Mouse (Mus musculus): ENCODE results near the gene Ndufs1. TPM values are rescaled to one million over a fixed set of nuclear protein-coding genes. Genes with fewer than 3 reads are reported as not detected.

Ndufs1 gene
- polyA plus RNA-seq, 1 experiment: 58.8 TPM

DNA sequence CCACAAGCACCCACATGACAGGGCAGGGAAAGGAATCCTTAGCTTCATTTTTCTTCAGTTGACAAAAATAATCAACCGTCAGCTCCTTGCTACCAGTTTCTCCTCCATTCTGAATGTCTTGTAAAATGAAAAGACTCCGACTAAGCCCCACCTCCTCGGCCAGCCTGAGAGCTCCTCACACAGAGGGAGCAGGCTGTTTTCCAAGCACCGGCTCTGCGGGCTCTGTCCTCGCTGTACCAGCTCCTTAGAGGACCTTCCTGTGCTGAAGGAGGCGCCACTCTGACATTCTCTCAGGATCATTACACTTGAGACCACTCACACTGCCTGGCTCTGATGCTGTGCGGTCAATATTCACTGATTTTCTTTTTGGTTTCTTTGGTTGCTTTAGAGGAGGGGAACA, 76.4 kb downstream of the Ndufs1 start:
- no peak overlapping the region for H3ac ChIP-seq (ENCODE audit: control insufficient read depth, insufficient read length)
- H3K79me2 ChIP-seq (ENCODE audit: control insufficient read depth, insufficient read depth): peaks cover 11% of the 10 kb centered on the region
- no peak for TF ChIP-seq REST (IDR thresholded peaks at IDR 0.05; ENCODE audit: insufficient read depth, insufficient read length)
- no peak for TF ChIP-seq TCF12 (IDR thresholded peaks at IDR 0.05; ENCODE audit: insufficient read depth, poor library complexity, severe bottlenecking)
- no peak for TF ChIP-seq MAX (IDR thresholded peaks at IDR 0.05; ENCODE audit: low read depth)
- no peak for TF ChIP-seq USF1 (IDR thresholded peaks at IDR 0.05; ENCODE audit: low read depth)
- TF ChIP-seq POLR2A (IDR thresholded peaks at IDR 0.05; ENCODE audit: insufficient read length, low read depth): no peak
- no peak for TF ChIP-seq MYOD1 (IDR thresholded peaks at IDR 0.05; ENCODE audit: control insufficient read depth in 1 of 3, insufficient read length in 2 of 3, low read depth in 2 of 3)
- TF ChIP-seq POLR2AphosphoS2 (IDR thresholded peaks at IDR 0.05; ENCODE audit: insufficient read length, low read depth): no peak
- TF ChIP-seq E2F4 (IDR thresholded peaks at IDR 0.05; ENCODE audit: insufficient read depth): no peak
- no peak for TF ChIP-seq MYOG (IDR thresholded peaks at IDR 0.05; ENCODE audit: control insufficient read depth in 1 of 3, insufficient read depth in 1 of 3, insufficient read length in 2 of 3, low read depth in 2 of 3)
- H3K27me3 ChIP-seq (ENCODE audit: control insufficient read depth, insufficient read depth, insufficient read length): no peaks in the 10 kb centered on the region
- H3K4me2 ChIP-seq (ENCODE audit: low read depth): no peak overlapping the region
- H3K4me3 ChIP-seq: no peak overlapping the region
- peaks cover 38% of the 10 kb centered on the region for H3K36me3 ChIP-seq (ENCODE audit: control insufficient read depth, insufficient read depth)

DNA sequence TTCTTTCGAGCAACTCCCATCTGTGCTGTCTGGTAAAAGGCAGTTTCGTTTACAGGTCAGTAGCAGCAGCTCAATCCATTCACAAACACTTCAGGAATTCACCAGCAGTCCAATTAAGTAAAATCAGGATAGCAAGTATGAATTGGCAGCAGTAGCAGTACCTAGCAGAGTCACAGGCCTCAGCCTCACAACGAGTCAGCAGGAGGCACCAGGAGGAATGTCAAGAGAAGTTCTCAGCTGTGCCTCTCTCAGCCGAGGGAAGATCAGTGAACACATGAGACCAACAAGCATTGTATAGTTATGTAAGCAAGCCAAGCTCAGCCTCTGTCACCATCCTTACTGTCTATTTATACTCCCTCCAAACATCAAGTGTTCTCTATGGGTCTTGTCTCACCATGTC, 77.8 kb downstream of the Ndufs1 start:
- no peaks in the 10 kb centered on the region for H3K27me3 ChIP-seq (ENCODE audit: control insufficient read depth, insufficient read depth, insufficient read length)
- H3K36me3 ChIP-seq (ENCODE audit: control insufficient read depth, insufficient read depth): peaks cover 33% of the 10 kb centered on the region
- no peak overlapping the region for H3K4me3 ChIP-seq
- peaks cover 17% of the 10 kb centered on the region for H3K79me2 ChIP-seq (ENCODE audit: control insufficient read depth, insufficient read depth)
- no peak for TF ChIP-seq CEBPB (IDR thresholded peaks at IDR 0.05; ENCODE audit: insufficient read depth, poor library complexity, severe bottlenecking)
- TF ChIP-seq REST (IDR thresholded peaks at IDR 0.05; ENCODE audit: insufficient read depth, insufficient read length): no peak
- no peak for TF ChIP-seq USF1 (IDR thresholded peaks at IDR 0.05; ENCODE audit: low read depth)
- TF ChIP-seq POLR2AphosphoS2 (IDR thresholded peaks at IDR 0.05; ENCODE audit: insufficient read length, low read depth): no peak
- no peak for TF ChIP-seq MAX (IDR thresholded peaks at IDR 0.05; ENCODE audit: low read depth)
- TF ChIP-seq MYOG (IDR thresholded peaks at IDR 0.05; ENCODE audit: control insufficient read depth in 1 of 3, insufficient read depth in 1 of 3, insufficient read length in 2 of 3, low read depth in 2 of 3): no peak
- TF ChIP-seq SRF (IDR thresholded peaks at IDR 0.05; ENCODE audit: control insufficient read depth, insufficient read length, low read depth): no peak
- TF ChIP-seq E2F4 (IDR thresholded peaks at IDR 0.05; ENCODE audit: insufficient read depth): no peak
- TF ChIP-seq TCF3 (IDR thresholded peaks at IDR 0.05; ENCODE audit: insufficient read length, low read depth): no peak
- TF ChIP-seq MYOD1 (IDR thresholded peaks at IDR 0.05; ENCODE audit: control insufficient read depth in 1 of 3, insufficient read length in 2 of 3, low read depth in 2 of 3): no peak
- no peak for TF ChIP-seq POLR2A (IDR thresholded peaks at IDR 0.05; ENCODE audit: insufficient read length, low read depth)
- TF ChIP-seq TCF12 (IDR thresholded peaks at IDR 0.05; ENCODE audit: insufficient read depth, poor library complexity, severe bottlenecking): no peak
- H3ac ChIP-seq (ENCODE audit: control insufficient read depth, insufficient read length): no peak overlapping the region
- no peak overlapping the region for H3K4me2 ChIP-seq (ENCODE audit: low read depth)

DNA sequence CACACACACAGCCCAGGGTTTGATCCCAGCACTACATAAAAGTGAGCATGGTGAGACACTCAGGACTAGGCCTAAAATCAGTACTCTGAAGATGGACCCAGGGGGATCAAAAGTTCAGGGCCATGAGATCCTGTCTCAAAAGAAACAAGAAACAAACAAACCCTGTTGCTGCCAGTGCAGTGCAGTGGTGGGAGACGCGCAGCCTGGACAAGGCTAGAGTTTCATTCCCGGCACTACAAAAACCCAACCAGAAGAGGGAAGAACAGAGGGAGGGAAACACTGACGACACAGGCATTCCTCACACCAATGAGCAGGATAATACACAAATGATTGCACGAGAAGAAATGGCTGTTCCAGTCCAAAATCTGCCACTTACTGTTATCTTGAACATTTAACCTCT, 80.6 kb downstream of the Ndufs1 start:
- peaks cover 17% of the 10 kb centered on the region for H3K79me2 ChIP-seq (ENCODE audit: control insufficient read depth, insufficient read depth)
- H3K27me3 ChIP-seq (ENCODE audit: control insufficient read depth, insufficient read depth, insufficient read length): no peaks in the 10 kb centered on the region
- H3K4me2 ChIP-seq (ENCODE audit: low read depth): no peak overlapping the region
- no peak overlapping the region for H3K4me3 ChIP-seq
- TF ChIP-seq REST (IDR thresholded peaks at IDR 0.05; ENCODE audit: insufficient read depth, insufficient read length) (no peak), MYOD1 (IDR thresholded peaks at IDR 0.05; ENCODE audit: control insufficient read depth in 1 of 3, insufficient read length in 2 of 3, low read depth in 2 of 3) (no peak), USF1 (IDR thresholded peaks at IDR 0.05; ENCODE audit: low read depth) (no peak), MAX (IDR thresholded peaks at IDR 0.05; ENCODE audit: low read depth) (no peak), E2F4 (IDR thresholded peaks at IDR 0.05; ENCODE audit: insufficient read depth) (no peak), TCF3 (IDR thresholded peaks at IDR 0.05; ENCODE audit: insufficient read length, low read depth) (no peak), SRF (IDR thresholded peaks at IDR 0.05; ENCODE audit: control insufficient read depth, insufficient read length, low read depth) (no peak), CEBPB (IDR thresholded peaks at IDR 0.05; ENCODE audit: insufficient read depth, poor library complexity, severe bottlenecking) (no peak), MYOG (IDR thresholded peaks at IDR 0.05; ENCODE audit: control insufficient read depth in 1 of 3, insufficient read depth in 1 of 3, insufficient read length in 2 of 3, low read depth in 2 of 3) (no peak), POLR2AphosphoS2 (IDR thresholded peaks at IDR 0.05; ENCODE audit: insufficient read length, low read depth) (no peak)
- peaks cover 26% of the 10 kb centered on the region for H3K36me3 ChIP-seq (ENCODE audit: control insufficient read depth, insufficient read depth)
- no peak overlapping the region for H3ac ChIP-seq (ENCODE audit: control insufficient read depth, insufficient read length)

Other genes starting within 250 kb of the Ndufs1 start
- gene Ino80d, start 62.2 kb downstream of the Ndufs1 start, polyA plus RNA-seq (2012; fragmentation: generic; extraction: Trizol): 1.7 TPM
- gene Eef1b2, start within 50 bp of the Ndufs1 start, polyA plus RNA-seq (2012; fragmentation: generic; extraction: Trizol): 1,523 TPM
- 0.02 TPM for gene Gpr1, start 37.7 kb upstream of the Ndufs1 start, polyA plus RNA-seq (2012; fragmentation: generic; extraction: Trizol)
- under 0.01 TPM for gene Zdbf2, start 96.4 kb upstream of the Ndufs1 start, polyA plus RNA-seq (2012; fragmentation: generic; extraction: Trizol)

All from myocyte (in vitro differentiated cells).